Mouse (Mus musculus) liver, adult 2 months (tissue): Measurements from ENCODE around the gene St6galnac3.

Experiments
- CTCF ChIP-seq: fragments of 200-500 bp; IDR thresholded peaks from 2 replicates; pipeline ENCODE4 v1.5.1; 2011; ENCODE audit warnings: low read depth, low read length, control low read depth
- POLR2A ChIP-seq: fragments of 200-500 bp; IDR thresholded peaks from 2 replicates; pipeline ENCODE4 v1.6.1; 2011; ENCODE audit warnings: low read length, control low read depth; ENCODE audit not compliant: insufficient read depth; ENCODE audit errors: extremely low read depth

DNA sequence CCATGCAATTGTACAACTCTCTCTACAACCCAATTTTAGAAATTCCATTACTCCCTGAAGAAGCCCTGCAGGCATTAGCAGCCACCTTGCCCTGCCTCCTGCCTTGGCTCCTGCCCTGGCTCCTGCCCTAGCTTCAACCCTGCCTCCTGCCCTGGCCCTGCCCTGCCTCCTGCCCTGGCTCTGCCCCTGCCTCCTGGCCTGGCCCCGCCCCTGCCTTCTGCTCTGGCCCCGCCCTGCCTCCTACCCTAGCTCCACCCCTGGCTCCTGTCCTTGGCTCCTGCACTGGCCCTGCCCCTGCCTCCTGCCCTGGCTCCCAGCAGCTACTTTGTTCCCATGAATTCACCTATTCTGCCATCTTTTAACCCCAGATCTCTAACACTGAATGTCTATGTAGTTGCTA is 576.1 kb downstream of the St6galnac3 start:
- TF ChIP-seq POLR2A = no peak
- no peak for TF ChIP-seq CTCF
